Mouse (Mus musculus) cerebellum, postnatal 10 days (tissue): ENCODE data around the gene Eya4.

ENCODE experiments used
- DNase-seq, 2 experiments: peaks; one replicate each; pipeline ENCODE4 v3.0.0; 2021; ENCODE audit warnings: mixed read lengths in 2 of 2

Eya4 gene

GRCm38 (mm10) chr10:23230863-23231262 is 119.7 kb downstream of the Eya4 start:
- DNase-seq: no peak

DNA sequence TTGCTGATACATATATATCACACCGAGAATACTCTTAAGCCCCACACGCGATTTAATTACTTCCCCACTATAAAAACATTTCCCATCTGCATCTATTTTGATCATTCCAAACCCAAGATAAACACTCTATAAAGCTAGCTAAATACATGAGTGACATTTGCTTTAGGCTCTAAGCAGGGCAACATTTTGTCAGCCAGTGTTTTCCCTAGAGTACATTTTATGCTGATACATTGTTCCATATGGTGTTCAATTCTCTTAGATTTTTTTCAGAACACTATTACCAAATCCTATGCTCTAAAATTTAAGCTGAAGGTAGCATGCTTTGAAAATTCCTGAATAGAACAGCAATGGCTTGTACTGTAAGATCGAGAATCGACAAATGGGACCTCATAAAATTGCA is 127.2 kb downstream of the Eya4 start:
- no peak for DNase-seq

DNA sequence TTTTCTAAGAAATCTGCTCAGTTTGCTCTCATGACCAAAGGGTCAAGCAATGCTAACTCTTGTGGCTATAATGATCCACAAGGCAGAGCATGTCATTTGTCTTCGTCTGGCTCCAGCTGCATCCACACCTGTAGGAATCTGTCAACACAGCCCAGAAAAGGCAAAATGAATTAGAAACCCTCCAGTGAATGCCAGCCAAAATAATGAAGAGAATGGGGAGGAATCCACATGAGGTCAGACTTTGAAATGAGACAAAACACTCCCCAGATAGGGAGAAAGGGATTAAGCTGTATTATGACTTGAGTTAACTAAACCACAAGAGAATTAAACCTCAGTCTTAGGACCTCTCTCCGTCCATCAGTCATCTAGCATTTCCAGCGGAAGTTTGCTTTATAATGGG is 130.2 kb downstream of the Eya4 start:
- DNase-seq: no peak

DNA sequence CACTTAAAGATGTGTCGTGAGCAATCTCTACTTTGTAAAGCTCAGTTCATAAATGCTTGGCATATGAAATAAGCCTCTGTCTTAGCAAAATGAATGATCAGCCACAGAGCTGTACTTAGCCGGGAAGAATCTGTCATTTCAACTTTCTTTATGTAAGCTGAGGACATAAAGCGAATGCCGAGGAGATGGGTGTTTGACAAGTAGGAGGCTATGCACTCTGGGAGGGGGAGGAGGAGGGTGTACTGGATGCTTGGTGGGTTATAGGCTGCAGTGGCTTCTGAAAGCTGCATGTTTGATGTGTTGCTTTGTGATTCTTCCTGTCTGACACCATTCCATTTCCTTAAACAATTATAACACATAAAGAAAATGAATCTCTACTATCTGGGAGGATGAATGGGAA is 133.8 kb downstream of the Eya4 start:
- no peak for DNase-seq

DNA sequence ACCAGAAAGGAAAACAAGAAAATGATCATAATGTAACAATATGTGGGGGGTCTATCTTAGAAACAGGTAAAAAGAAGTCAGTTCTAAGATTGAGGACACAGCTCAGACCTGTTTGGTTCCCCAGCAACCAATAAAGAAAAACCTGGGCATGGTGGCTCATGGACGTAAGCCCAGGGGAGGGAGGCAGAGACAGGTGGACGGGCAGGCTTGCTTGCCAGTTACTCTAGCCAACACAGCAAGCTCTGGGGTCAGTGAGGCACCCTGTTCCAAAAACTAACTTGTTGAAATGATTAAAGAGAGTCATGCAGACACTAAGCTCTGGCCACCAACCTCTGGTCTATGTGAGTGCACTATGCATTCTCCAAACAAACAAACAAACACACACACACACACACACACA is 139.2 kb downstream of the Eya4 start:
- DNase-seq: peak; percentile 71 to 77

DNA sequence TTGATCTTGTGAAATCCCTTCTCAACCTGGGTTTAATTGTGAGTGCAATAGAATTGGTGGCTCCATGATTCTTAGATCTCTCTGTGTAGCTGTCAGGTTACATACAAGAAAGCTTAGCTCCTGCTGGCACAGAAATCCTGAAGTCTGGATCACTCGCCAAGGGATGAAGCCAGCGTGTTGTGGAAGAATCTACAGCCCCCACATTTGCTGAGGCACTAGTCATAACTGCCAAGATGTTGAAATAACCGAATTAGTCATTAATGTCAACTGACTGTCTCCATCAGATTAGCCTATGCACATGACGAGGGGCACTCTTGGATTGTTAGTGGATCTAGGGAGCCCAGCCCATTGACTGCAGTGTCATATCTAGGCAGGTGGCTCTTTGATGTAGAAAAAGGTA is 146.7 kb downstream of the Eya4 start:
- DNase-seq: peak; percentile 14 to 18

DNA sequence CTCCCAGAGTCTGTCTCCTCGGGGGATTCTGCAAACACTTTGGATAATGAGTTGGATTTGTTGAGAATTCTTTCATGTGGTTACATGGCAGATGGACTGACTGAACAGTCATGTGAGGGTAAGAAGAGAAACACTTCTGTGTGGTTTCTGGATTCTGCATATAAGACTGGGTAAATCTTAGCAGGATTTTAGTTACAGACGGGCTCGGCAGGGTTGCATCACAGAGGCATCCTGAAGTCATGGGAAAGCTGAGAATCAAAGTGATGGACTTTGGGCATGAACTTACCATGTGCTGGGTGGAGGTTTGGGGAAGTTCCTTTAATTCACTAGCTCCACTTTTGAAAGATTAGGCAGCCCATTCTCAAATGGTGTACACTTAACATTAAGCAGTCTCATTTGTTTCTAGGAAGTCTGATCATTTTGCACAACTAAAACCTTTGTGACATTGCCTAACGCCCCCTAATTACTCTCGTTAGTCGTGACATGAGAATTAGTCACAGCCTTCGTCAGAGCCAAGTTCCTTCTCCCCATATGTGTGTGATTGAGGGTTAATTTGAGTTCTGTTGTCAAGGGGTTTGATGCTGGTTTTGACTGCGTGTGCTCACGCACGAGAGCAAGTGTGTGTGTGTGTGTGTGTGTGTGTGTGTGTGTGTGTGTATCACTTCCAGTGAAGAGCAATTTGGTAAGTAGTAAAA is 147.3 kb downstream of the Eya4 start:
- DNase-seq: no peak

DNA sequence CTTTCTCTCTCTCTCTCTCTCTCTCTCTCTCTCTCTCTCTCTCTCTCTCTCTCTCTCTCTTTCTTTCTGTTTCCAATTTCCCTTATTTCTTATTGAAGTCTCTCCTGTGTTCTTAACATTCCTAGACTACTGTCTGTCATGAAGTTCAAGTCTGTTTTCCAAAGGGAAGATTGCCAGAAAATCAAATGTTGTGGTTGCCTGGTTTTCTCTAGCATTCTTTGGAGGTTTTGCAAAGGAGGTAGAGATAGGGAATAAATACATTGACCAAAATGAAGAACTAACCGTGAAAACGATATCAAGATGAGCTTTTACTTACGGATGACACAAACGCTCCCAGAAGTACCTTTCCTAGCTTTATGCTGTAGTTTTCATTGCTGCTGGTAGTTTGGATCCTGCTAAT is 148.0 kb downstream of the Eya4 start:
- DNase-seq: no peak

DNA sequence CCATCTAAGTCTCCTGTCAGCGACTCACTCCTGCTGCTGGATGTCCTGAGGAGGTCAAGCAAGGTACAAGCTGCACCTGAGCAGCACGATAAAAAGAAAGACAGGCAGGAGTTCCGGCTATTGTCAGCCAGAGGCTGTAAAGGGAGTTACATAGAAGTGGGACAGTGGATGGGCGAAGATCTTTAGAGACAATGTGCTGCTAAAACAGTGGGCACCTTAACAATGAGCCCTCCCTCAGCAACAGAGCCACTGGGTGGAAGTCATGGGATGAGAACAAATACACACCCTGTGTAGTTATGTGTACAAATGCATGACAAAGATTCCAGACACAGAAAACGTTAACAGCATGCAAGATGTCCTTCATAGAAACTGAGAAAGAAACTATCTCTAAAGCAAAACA is 152.3 kb downstream of the Eya4 start:
- no peak for DNase-seq

DNA sequence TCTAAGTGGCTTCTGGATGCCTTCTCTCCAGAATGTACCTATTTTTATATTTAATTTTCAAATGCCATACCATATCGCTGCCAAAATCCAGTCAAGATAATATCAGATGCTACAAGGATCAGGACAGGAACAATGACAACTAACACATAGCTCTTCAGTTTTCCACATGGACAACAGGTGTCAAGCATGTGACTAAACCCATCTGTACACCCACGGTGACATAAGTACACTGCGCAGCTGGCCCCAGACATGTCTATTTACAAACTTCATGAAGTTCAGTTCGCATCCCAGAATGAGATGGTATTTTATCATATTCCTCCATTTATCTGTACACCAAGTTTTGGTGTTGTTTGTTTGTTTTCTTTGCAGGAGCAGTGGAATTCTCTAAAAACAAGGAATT is 154.2 kb downstream of the Eya4 start:
- no peak for DNase-seq

GRCm38 (mm10) chr10:23195337-23195736 is 155.2 kb downstream of the Eya4 start:
- DNase-seq: no peak

GRCm38 (mm10) chr10:23189836-23190235 is 160.8 kb downstream of the Eya4 start:
- DNase-seq: no peak

- DNase-seq: no peak
These were observed 165.2 kb downstream of the Eya4 start for GRCm38 (mm10) chr10:23185391-23185790.

- no peak for DNase-seq
These were observed 168.8 kb downstream of the Eya4 start for GRCm38 (mm10) chr10:23181572-23182493.

- DNase-seq: no peak
These were observed 171.3 kb downstream of the Eya4 start for GRCm38 (mm10) chr10:23179285-23179684.

GRCm38 (mm10) chr10:23177347-23178046 is 173.1 kb downstream of the Eya4 start:
- DNase-seq: no peak

- peak; percentile 36 for DNase-seq
These were observed 173.8 kb downstream of the Eya4 start for GRCm38 (mm10) chr10:23176666-23177346.

DNA sequence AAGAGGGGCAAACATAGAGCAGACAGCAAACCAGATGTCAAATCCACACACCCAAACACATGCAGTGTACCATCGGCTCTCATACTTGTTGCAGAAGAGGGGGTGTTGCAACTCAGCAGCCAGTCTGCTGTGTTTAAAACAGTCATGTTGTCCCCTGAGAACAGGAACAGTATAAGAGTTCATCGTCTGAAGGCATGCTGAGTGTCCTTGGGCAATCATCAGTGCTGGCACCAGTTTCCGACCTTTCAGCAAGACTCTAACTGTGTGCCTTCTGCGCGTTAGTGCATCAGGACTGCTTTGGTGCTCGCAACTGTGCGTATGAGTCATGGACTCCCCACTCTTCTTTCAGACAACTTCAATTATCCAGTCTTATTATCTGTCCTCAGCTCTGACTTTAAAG is 179.0 kb downstream of the Eya4 start:
- peak in 1 of 2 experiments; percentile 10 for DNase-seq

DNA sequence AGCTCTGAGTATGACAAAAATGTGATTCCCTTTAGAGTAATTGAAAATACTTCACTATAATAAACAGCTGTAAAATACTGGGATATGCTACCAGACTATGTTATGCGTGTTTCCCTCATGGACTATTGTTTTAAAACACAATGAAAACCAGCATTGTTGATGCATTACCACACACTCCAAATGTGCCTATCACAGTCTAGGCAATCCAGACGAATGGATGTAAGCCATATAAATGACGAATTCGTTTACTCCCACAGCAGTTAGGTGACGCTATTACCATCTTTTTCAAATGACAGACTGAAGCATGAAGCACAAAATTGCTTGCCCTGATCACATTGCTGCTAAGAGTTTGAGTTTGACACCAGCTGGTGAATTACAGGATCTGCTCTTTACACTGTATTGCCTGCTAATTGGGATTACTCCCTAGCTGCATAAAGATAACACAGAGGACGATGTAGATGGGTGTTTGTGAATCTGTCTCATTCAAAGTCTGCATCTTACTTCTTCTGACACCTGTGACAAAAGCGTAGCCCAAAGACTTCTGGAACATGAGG is 185.4 kb downstream of the Eya4 start:
- DNase-seq: no peak

- DNase-seq: peak; percentile 8 to 21
These were observed 190.7 kb downstream of the Eya4 start for GRCm38 (mm10) chr10:23159844-23160243.

- DNase-seq: no peak
These were observed 191.4 kb downstream of the Eya4 start for GRCm38 (mm10) chr10:23159138-23159537.

DNA sequence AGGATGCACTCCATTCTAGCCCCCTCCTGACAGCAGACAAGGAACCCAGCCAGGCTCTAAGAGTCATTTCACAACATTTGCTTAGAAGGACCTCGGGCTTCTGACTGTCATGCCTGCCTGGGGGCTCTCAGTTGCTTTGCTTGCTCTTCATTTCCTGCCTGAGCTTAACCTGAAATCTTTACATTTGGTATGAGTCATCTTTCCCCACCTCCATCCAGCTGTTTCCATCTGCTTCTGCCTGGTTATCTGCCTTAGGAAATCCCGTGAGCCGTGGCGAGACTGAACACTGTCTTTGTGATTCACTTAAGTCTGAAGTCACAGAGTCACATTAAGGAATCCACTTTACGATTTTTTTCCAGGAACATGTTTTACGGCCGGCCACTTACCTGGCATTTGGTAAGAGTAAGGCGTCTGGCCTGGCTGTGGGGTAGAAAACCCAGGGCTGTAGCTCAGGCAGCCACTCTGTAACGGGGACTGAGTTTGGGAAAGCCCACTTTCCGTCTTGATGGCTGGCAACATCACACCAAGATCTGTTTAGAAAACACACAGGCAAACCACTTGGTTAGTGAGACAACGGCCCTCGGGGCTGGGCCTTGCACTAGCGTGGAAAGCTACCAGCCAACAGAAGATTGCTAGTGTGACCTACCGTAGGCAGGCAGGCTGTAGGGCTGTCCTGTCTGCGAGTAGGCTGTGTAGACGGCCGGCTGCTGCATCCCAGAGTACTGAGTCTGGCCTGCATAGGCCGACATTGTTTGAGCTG is 193.5 kb downstream of the Eya4 start:
- DNase-seq: no peak
